In the genomic region with DNA sequence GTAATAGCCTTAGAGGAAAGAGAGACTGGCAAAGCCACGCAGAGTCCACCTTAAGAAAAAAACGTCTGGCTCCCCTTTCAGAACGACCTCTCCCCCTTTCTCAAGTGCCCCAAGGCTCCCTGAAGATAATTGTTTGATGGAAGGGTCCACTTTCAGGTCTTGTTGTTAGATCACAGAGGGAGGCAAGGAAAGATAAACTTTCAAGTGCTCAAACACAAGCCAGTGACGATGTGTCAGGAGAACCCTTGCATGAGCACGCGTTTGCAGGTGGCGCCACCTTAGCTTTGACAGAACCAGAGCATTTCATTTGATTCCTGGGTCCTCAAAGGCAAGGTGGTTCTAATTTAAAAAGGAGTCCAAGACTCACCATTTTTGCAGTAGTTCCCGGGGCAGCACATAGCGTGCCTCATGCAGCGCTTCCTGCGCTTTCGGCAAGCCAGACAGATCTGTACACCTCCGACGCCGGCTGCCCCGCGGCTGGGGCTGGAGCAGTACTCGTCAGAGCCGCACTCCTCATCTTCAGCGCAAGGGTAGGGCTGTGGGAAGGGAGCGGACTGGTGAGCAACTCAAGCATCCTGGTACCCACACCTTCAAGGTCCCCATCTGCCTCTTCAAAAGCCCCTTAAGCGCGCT, we compare ENCODE assay signal across 9 mouse cellular contexts. TPM values are rescaled to one million over a fixed set of nuclear protein-coding genes. Genes with fewer than 3 reads are reported as not detected.
DNase-seq lines count a peak whose midpoint lies in the region; ATAC-seq and TF ChIP-seq lines count a peak whose summit lies in the region.
"Had no signal": no experiment of that assay in that cellular context is flagged by ENCODE, and none has a peak within 500 bp of the region (broad histone marks: within the 10 kb centered on the region; RNA-seq: fewer than 3 reads in every experiment).

No protein-coding gene starts in this region.

- no peak for DNase-seq in kidney, postnatal 0 days (ENCODE audit: low spot score)
- DNase-seq in kidney, postnatal 25 days = no peak
- DNase-seq in retina, postnatal 1 day = peak; percentile 34
- DNase-seq in adrenal gland, postnatal 10 days = no peak
- no peak for DNase-seq in gastrocnemius, postnatal 10 days

- 3% methylated on average over 23 of the region's 23 CpGs for WGBS in kidney, postnatal 0 days
- under 1% methylated on average over 23 of the region's 23 CpGs for WGBS in forebrain, embryonic 12.5 days
- 1% methylated on average over 23 of the region's 23 CpGs for WGBS in limb, embryonic 15.5 days

- no peak overlapping the region for H3K27ac ChIP-seq in kidney, postnatal 0 days
- no peak overlapping the region for H3K27ac ChIP-seq in forebrain, embryonic 12.5 days
- H3K27ac ChIP-seq in limb, embryonic 15.5 days = no peak overlapping the region

- H3K4me1 ChIP-seq in kidney, postnatal 0 days (replicated peaks; ENCODE audit: insufficient read depth, low read length) = peaks cover 7% of the 10 kb centered on the region; the same call in 1 of the 2 replicates
- H3K4me1 ChIP-seq in forebrain, embryonic 12.5 days = peaks cover 26% of the 10 kb centered on the region
- H3K4me1 ChIP-seq in limb, embryonic 15.5 days = peaks cover 14% of the 10 kb centered on the region

- peak; percentile 21; the same call in 1 of the 2 replicates for TF ChIP-seq CTCF in kidney, postnatal 0 days (IDR thresholded peaks at IDR 0.05; ENCODE audit: low read depth)

- H3K4me3 ChIP-seq in kidney, postnatal 0 days (replicated peaks; ENCODE audit: low read depth, low read length) = peak overlapping the region; percentile 46
- peak overlapping the region; percentile 40 for H3K4me3 ChIP-seq in forebrain, embryonic 12.5 days (replicated peaks)
- peak overlapping the region; percentile 40 for H3K4me3 ChIP-seq in limb, embryonic 15.5 days

- H3K9me3 ChIP-seq in kidney, postnatal 0 days (replicated peaks; ENCODE audit: low read length) = no peaks in the 10 kb centered on the region
- no peaks in the 10 kb centered on the region for H3K9me3 ChIP-seq in forebrain, embryonic 12.5 days
- no peaks in the 10 kb centered on the region for H3K9me3 ChIP-seq in limb, embryonic 15.5 days

- H3K36me3 ChIP-seq in kidney, postnatal 0 days (ENCODE audit: insufficient read depth, low read length) = no peaks in the 10 kb centered on the region
- no peaks in the 10 kb centered on the region for H3K36me3 ChIP-seq in forebrain, embryonic 12.5 days (replicated peaks)
- no peaks in the 10 kb centered on the region for H3K36me3 ChIP-seq in limb, embryonic 15.5 days

- peak overlapping the region; percentile 40; the same call in 1 of the 2 replicates for H3K9ac ChIP-seq in kidney, postnatal 0 days (ENCODE audit: low read depth, low read length)
- 0 out of 2 replicates have a peak overlapping the region, but pooled peaks have one; percentile 40 for H3K9ac ChIP-seq in forebrain, embryonic 12.5 days
- no peak overlapping the region for H3K9ac ChIP-seq in limb, embryonic 15.5 days

- ATAC-seq in kidney, postnatal 0 days (replicated peaks; ENCODE audit: low FRiP score, low read depth) = no peak
- peak; percentile 44; the same call in 1 of the 2 replicates for ATAC-seq in forebrain, embryonic 12.5 days (ENCODE audit: low FRiP score)
- ATAC-seq in limb, embryonic 15.5 days (ENCODE audit: insufficient number of reproducible peaks, low FRiP score, low TSS enrichment, low read depth) = no peak
- ATAC-seq in erythroid progenitor cell, adult 5-6 weeks (replicated peaks; ENCODE audit: low FRiP score, poor library complexity, severe bottlenecking) = no peak

- peaks cover 6% of the 10 kb centered on the region; the same call in 1 of the 2 replicates for H3K27me3 ChIP-seq in kidney, postnatal 0 days (ENCODE audit: insufficient read depth, low read length)
- peaks cover 83% of the 10 kb centered on the region for H3K27me3 ChIP-seq in forebrain, embryonic 12.5 days
- H3K27me3 ChIP-seq in limb, embryonic 15.5 days = peaks cover 61% of the 10 kb centered on the region

- H3K4me2 ChIP-seq in kidney, postnatal 0 days (ENCODE audit: low read length) = peak overlapping the region; percentile 67
- peak overlapping the region; percentile 60 for H3K4me2 ChIP-seq in forebrain, embryonic 12.5 days
- H3K4me2 ChIP-seq in limb, embryonic 15.5 days = peak overlapping the region; percentile 54

RNA-seq across cellular contexts. Expression of gene Dkk1, which starts 0.9 kb away (rescaled TPM):
- polyA plus RNA-seq in kidney, postnatal 0 days (2015; fragmentation: Nextera tagmentation; extraction: Ambion mirVana) = 25.7 and 26.9 TPM in 2 replicates
- polyA plus RNA-seq in forebrain, embryonic 12.5 days (2016; fragmentation: Nextera tagmentation; extraction: Ambion mirVana) = 3.0 and 3.1 TPM in 2 replicates
- 14.6 and 16.5 TPM in 2 replicates for polyA plus RNA-seq in limb, embryonic 15.5 days (2015; fragmentation: Nextera tagmentation; extraction: Ambion mirVana)
- total RNA-seq in erythroid progenitor cell, adult 5-6 weeks (2015; ENCODE audit: low replicate concordance) = not detected in 2 replicates
- not detected in 2 replicates for total RNA-seq in erythroid progenitor cell, adult 5-6 weeks (2017; ENCODE audit: low replicate concordance)
- 1 to 10 TPM in 1 of 2 experiments, under 1 TPM in 1; 0.66 to 1.4 TPM for total RNA-seq in adrenal gland, postnatal 10 days (2021)
- 1 to 10 TPM in 1 of 2 experiments, not detected in 1; 1.4 TPM for total RNA-seq in gastrocnemius, postnatal 10 days (2021)
- total RNA-seq: left cerebral cortex, postnatal 25 days had no signal
